Mouse (Mus musculus): ENCODE data around the gene Sidt1.

The Sidt1 gene

GRCm38 (mm10) chr16:44332861-44333284 lies at the start of gene Sidt1:
Gene Sidt1 (minus strand): TSS chr16:44333196.
- DNase-seq (ENCODE audit: low spot score in 2 of 2): peak; percentile 37 to 56

GRCm38 (mm10) chr16:44381578-44381977 lies 48.6 kb upstream of the Sidt1 start:
- no peak for DNase-seq (ENCODE audit: low spot score in 2 of 2)

- no peak for DNase-seq (ENCODE audit: low spot score in 2 of 2)
These were observed 47.0 kb upstream of the Sidt1 start for GRCm38 (mm10) chr16:44380006-44380405.

- no peak for DNase-seq (ENCODE audit: low spot score in 2 of 2)
These were observed 42.5 kb upstream of the Sidt1 start for GRCm38 (mm10) chr16:44375459-44375858.

GRCm38 (mm10) chr16:44365522-44365921 lies 32.5 kb upstream of the Sidt1 start:
- DNase-seq (ENCODE audit: low spot score in 2 of 2): no peak

GRCm38 (mm10) chr16:44361921-44362890 lies 29.2 kb upstream of the Sidt1 start:
- no peak for DNase-seq (ENCODE audit: low spot score in 2 of 2)

GRCm38 (mm10) chr16:44357571-44358268 lies 24.7 kb upstream of the Sidt1 start:
- no peak for DNase-seq (ENCODE audit: low spot score in 2 of 2)

- DNase-seq (ENCODE audit: low spot score in 2 of 2): no peak
These were observed 23.3 kb upstream of the Sidt1 start for GRCm38 (mm10) chr16:44356291-44356690.

GRCm38 (mm10) chr16:44349801-44350397 lies 16.9 kb upstream of the Sidt1 start:
- no peak for DNase-seq (ENCODE audit: low spot score in 2 of 2)

- peak; percentile 89 to 91 for DNase-seq (ENCODE audit: low spot score in 2 of 2)
These were observed 14.3 kb upstream of the Sidt1 start, which contains the start of gene Spice1 for GRCm38 (mm10) chr16:44347071-44347901. Gene Spice1 (plus strand): TSS chr16:44347121.

GRCm38 (mm10) chr16:44337541-44337940 lies 4.5 kb upstream of the Sidt1 start:
- no peak for DNase-seq (ENCODE audit: low spot score in 2 of 2)

GRCm38 (mm10) chr16:44331995-44332860 lies 768 bp downstream of the Sidt1 start:
- DNase-seq (ENCODE audit: low spot score in 2 of 2): peak in 1 of 2 experiments; percentile 20

- peak in 1 of 2 experiments; percentile 21 for DNase-seq (ENCODE audit: low spot score in 2 of 2)
These were observed 1.4 kb downstream of the Sidt1 start for GRCm38 (mm10) chr16:44331671-44331994.

GRCm38 (mm10) chr16:44331154-44331553 lies 1.8 kb downstream of the Sidt1 start:
- no peak for DNase-seq (ENCODE audit: low spot score in 2 of 2)

- peak in 1 of 2 experiments; percentile 17 for DNase-seq (ENCODE audit: low spot score in 2 of 2)
These were observed 2.3 kb downstream of the Sidt1 start for GRCm38 (mm10) chr16:44330657-44331056.

- no peak for DNase-seq (ENCODE audit: low spot score in 2 of 2)
These were observed 4.4 kb downstream of the Sidt1 start for GRCm38 (mm10) chr16:44328644-44329043.

- no peak for DNase-seq (ENCODE audit: low spot score in 2 of 2)
These were observed 12.8 kb downstream of the Sidt1 start for GRCm38 (mm10) chr16:44320232-44320631.

- no peak for DNase-seq (ENCODE audit: low spot score in 2 of 2)
These were observed 16.6 kb downstream of the Sidt1 start for GRCm38 (mm10) chr16:44316350-44316749.

- no peak for DNase-seq (ENCODE audit: low spot score in 2 of 2)
These were observed 19.6 kb downstream of the Sidt1 start for GRCm38 (mm10) chr16:44313422-44313821.

- no peak for DNase-seq (ENCODE audit: low spot score in 2 of 2)
These were observed 27.4 kb downstream of the Sidt1 start for GRCm38 (mm10) chr16:44305606-44306005.
